Mouse (Mus musculus): ENCODE measurements at regions not wholly inside any gene's neighbourhood (a gene's known extent, or its start where the extent isn't known, plus 50 kb on each side); places are given as distances from the start of the nearest gene placed in this dataset.

DNA sequence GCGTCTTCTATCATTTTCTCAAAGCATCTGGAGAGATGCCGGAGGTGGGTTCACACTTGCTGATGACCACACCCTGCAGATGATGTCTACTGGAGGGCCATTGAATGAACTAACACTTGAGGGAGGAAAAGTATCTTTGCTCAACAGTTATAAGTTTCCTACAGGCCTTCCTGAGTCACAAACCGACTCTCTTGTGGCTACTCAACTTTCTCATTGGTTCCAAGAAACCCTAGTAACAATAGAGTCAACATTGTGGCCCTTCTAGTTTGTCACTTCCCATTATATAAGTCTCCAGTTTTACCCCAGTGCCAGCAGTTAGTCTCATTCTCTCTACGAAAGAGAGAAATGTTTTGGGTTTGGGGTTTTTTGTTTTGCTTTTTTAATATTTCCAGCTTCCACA lies 604.1 kb upstream of the Arid1b start:
- WGBS, result 88% methylated on average over 4 of the region's 4 CpGs
- no peak for ATAC-seq
- no peaks in the 10 kb centered on the region for H3K9me3 ChIP-seq (replicated peaks; ENCODE audit: control insufficient read depth, low read length, poor library complexity, severe bottlenecking)

DNA sequence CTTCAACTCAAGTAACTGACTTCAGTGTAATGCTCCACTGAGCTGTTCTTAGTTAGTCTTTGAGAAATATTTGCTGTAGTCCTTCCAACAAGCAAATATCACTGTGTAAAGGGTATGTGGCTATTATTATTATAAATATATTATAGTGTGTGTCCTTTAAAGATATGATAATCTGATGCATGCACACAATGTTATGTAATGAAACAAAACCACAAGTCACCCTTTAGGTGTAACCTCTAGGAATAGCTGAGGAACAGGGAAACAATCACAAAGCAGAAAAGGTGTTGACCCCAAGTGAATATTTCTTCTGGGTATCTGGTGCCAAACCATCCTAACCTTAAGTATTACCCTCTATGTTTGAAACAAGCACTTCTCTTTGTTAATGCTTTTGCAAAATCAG lies 603.6 kb upstream of the Arid1b start:
- Histone ChIP-seq H3K4me1 (ENCODE audit: control insufficient read depth, insufficient read depth, low read length) (no peaks in the 10 kb centered on the region), H3K36me3 (ENCODE audit: control insufficient read depth, insufficient read depth, low read length) (no peaks in the 10 kb centered on the region), H3K9me3 (replicated peaks; ENCODE audit: control insufficient read depth, low read length, poor library complexity, severe bottlenecking) (no peaks in the 10 kb centered on the region), H3K4me2 (ENCODE audit: low read length) (no peak overlapping the region), H3K27ac (ENCODE audit: low read length) (no peak overlapping the region), H3K4me3 (ENCODE audit: low read depth, low read length) (no peak overlapping the region), H3K9ac (ENCODE audit: low read depth, low read length) (no peak overlapping the region), H3K27me3 (ENCODE audit: control insufficient read depth, insufficient read depth, low read depth, low read length) (no peaks in the 10 kb centered on the region)
- ATAC-seq, result no peak

More for the DNA sequence above, 604.1 kb upstream of the Arid1b start:
- Histone ChIP-seq H3K9ac (ENCODE audit: low read depth, low read length) (no peak overlapping the region), H3K27me3 (ENCODE audit: control insufficient read depth, insufficient read depth, low read depth, low read length) (no peaks in the 10 kb centered on the region), H3K36me3 (ENCODE audit: control insufficient read depth, insufficient read depth, low read length) (no peaks in the 10 kb centered on the region), H3K27ac (ENCODE audit: low read length) (no peak overlapping the region), H3K4me3 (ENCODE audit: low read depth, low read length) (no peak overlapping the region), H3K4me1 (ENCODE audit: control insufficient read depth, insufficient read depth, low read length) (no peaks in the 10 kb centered on the region), H3K4me2 (ENCODE audit: low read length) (no peak overlapping the region)

DNA sequence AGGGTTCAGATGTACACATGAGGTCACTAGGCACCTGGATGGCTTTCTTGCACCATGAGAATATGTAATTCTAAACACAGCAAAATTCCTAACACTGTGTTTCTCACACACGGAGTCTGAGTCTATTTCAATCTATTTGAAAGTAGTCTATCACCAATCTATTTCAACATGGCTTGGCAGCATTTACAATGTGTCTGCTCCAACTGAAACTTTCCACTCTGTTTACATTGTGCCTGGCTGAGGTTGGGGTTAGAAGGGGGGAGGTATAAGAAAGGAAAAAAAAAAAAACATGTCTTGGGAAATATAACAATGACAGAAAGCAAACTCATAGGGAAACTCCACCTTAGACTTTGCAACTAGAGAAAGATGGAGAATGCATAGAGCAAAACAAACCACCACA lies 602.9 kb upstream of the Arid1b start:
- no peak overlapping the region for H3K9ac ChIP-seq (ENCODE audit: low read depth, low read length)
- no peaks in the 10 kb centered on the region for H3K9me3 ChIP-seq (replicated peaks; ENCODE audit: control insufficient read depth, low read length, poor library complexity, severe bottlenecking)
- WGBS, result 73% methylated on average over 1 of the region's 1 CpGs
- no peak for ATAC-seq
- H3K4me2 ChIP-seq (ENCODE audit: low read length), result no peak overlapping the region
- H3K4me3 ChIP-seq (ENCODE audit: low read depth, low read length), result no peak overlapping the region
- no peak overlapping the region for H3K27ac ChIP-seq (ENCODE audit: low read length)
- H3K36me3 ChIP-seq (ENCODE audit: control insufficient read depth, insufficient read depth, low read length), result no peaks in the 10 kb centered on the region
- H3K27me3 ChIP-seq (ENCODE audit: control insufficient read depth, insufficient read depth, low read depth, low read length), result no peaks in the 10 kb centered on the region
- no peaks in the 10 kb centered on the region for H3K4me1 ChIP-seq (ENCODE audit: control insufficient read depth, insufficient read depth, low read length)

DNA sequence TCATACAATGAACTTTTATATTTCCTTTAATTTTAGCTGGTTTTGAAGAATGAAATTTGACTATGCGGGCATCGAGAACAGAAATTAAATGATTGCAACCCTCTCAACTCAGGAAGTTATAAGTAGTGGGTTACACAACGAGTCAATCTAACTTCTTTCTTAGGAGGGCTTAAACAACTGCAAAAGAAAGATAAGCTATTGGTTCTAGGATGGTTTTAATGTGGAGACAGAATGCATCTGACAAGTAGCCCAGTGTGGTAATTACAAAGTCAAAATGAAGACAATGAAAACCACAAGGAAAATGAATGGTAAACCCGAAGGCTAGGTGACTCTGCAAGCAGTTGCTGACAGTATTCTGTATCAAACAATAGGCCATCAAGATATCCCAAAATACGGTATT lies 598.0 kb upstream of the Arid1b start:
- Histone ChIP-seq H3K27ac (ENCODE audit: low read length) (no peak overlapping the region), H3K9ac (ENCODE audit: low read depth, low read length) (no peak overlapping the region), H3K4me2 (ENCODE audit: low read length) (no peak overlapping the region), H3K4me3 (ENCODE audit: low read depth, low read length) (no peak overlapping the region), H3K36me3 (ENCODE audit: control insufficient read depth, insufficient read depth, low read length) (no peaks in the 10 kb centered on the region), H3K27me3 (ENCODE audit: control insufficient read depth, insufficient read depth, low read depth, low read length) (no peaks in the 10 kb centered on the region), H3K4me1 (ENCODE audit: control insufficient read depth, insufficient read depth, low read length) (no peaks in the 10 kb centered on the region), H3K9me3 (replicated peaks; ENCODE audit: control insufficient read depth, low read length, poor library complexity, severe bottlenecking) (no peaks in the 10 kb centered on the region)
- ATAC-seq, result no peak
- 87% methylated on average over 5 of the region's 5 CpGs for WGBS

DNA sequence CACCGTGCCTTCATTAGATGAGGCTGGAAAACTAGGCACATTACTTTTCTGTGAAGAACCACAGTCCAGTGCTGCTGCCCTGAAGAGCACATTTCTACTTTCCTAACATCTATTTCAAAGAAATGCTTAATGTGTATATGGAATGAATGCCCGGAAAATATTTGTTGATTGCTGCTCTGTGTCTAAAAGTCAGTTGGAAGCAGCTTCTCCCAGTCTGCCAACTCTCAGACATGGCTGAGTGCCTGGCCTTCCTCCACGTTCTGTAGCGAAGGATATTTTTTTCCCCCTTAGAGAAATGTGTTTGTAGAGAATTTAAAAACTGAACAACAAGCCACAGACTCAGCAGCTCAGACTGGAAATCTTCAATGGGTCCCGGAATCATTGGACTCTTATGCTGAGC lies 576.4 kb upstream of the Arid1b start:
- H3K27me3 ChIP-seq (ENCODE audit: control insufficient read depth, insufficient read depth, low read depth, low read length), result no peaks in the 10 kb centered on the region
- no peaks in the 10 kb centered on the region for H3K9me3 ChIP-seq (replicated peaks; ENCODE audit: control insufficient read depth, low read length, poor library complexity, severe bottlenecking)
- H3K4me3 ChIP-seq (ENCODE audit: low read depth, low read length), result no peak overlapping the region
- WGBS, result 81% methylated on average over 5 of the region's 5 CpGs
- H3K4me2 ChIP-seq (ENCODE audit: low read length), result no peak overlapping the region
- H3K27ac ChIP-seq (ENCODE audit: low read length), result no peak overlapping the region
- H3K9ac ChIP-seq (ENCODE audit: low read depth, low read length), result no peak overlapping the region
- no peaks in the 10 kb centered on the region for H3K4me1 ChIP-seq (ENCODE audit: control insufficient read depth, insufficient read depth, low read length)
- ATAC-seq, result no peak
- H3K36me3 ChIP-seq (ENCODE audit: control insufficient read depth, insufficient read depth, low read length), result no peaks in the 10 kb centered on the region

DNA sequence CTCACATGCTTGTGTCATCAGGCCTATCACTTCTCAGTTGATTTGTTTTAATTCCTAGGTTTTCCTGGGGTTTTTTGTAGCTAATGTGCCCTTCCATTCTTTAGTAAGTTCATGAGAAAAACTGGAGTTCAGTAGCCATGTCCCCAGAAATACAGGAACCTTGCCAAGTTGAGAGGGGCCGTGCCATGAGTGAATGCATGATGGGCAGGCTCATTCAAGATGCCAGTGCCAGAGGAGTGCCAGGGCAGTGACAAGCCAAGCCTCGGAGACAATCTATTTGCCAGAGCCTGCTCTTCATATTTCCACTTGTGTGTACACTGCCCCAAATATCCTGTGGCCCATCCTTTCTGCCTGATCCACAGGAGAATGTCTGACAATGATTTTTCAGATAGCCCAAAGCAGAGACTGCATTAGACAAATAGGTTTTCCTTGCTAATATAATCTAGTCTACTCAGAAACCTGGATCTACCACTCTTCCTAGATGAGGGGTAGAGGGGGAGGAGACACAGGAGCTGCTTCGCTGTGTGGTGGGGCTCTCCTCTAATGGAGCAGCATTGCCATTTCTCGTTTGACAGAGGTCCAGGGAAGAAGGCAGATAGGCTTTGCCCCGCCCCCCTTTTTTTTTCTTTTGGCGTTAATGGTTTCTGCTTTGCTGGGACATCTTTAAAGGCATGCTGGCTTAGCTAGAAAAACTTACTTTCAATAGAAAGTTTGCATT lies 569.5 kb upstream of the Arid1b start:
- no peak for ATAC-seq

DNA sequence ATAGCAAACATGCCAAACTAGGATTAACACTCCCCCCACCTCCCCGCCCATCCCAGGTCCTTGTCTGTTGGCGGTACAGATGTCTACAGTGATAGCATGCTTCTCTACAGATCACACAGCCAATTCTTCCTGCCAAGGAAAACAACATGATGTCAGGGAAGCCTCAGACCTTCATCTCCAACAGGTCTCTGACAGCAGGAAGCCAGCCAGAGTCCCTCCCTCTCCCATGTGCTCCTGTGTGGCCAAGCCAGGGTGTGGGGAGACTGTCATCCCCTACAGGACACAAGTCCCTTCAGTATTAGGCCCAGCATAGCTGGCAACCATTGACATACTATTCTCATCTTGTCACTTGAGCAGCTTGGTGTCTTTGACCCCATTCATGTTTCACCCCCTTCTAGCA lies 568.8 kb upstream of the Arid1b start:
- no peaks in the 10 kb centered on the region for H3K36me3 ChIP-seq (ENCODE audit: control insufficient read depth, insufficient read depth, low read length)
- no peaks in the 10 kb centered on the region for H3K27me3 ChIP-seq (ENCODE audit: control insufficient read depth, insufficient read depth, low read depth, low read length)
- no peak overlapping the region for H3K4me3 ChIP-seq (ENCODE audit: low read depth, low read length)
- no peaks in the 10 kb centered on the region; the same call in 1 of the 2 replicates for H3K9me3 ChIP-seq (replicated peaks; ENCODE audit: control insufficient read depth, low read length, poor library complexity, severe bottlenecking)
- no peak overlapping the region for H3K4me2 ChIP-seq (ENCODE audit: low read length)
- H3K9ac ChIP-seq (ENCODE audit: low read depth, low read length), result no peak overlapping the region
- H3K27ac ChIP-seq (ENCODE audit: low read length), result no peak overlapping the region
- ATAC-seq, result no peak
- H3K4me1 ChIP-seq (ENCODE audit: control insufficient read depth, insufficient read depth, low read length), result no peaks in the 10 kb centered on the region
- 85% methylated on average over 2 of the region's 2 CpGs for WGBS

More for the DNA sequence above, 569.5 kb upstream of the Arid1b start:
- H3K9me3 ChIP-seq (replicated peaks; ENCODE audit: control insufficient read depth, low read length, poor library complexity, severe bottlenecking), result no peaks in the 10 kb centered on the region; the same call in 1 of the 2 replicates
- H3K9ac ChIP-seq (ENCODE audit: low read depth, low read length), result no peak overlapping the region
- no peak overlapping the region for H3K27ac ChIP-seq (ENCODE audit: low read length)
- 56% methylated on average over 6 of the region's 6 CpGs for WGBS
- no peak overlapping the region for H3K4me3 ChIP-seq (ENCODE audit: low read depth, low read length)
- no peaks in the 10 kb centered on the region for H3K36me3 ChIP-seq (ENCODE audit: control insufficient read depth, insufficient read depth, low read length)
- no peaks in the 10 kb centered on the region for H3K4me1 ChIP-seq (ENCODE audit: control insufficient read depth, insufficient read depth, low read length)
- H3K4me2 ChIP-seq (ENCODE audit: low read length), result no peak overlapping the region
- no peaks in the 10 kb centered on the region for H3K27me3 ChIP-seq (ENCODE audit: control insufficient read depth, insufficient read depth, low read depth, low read length)

DNA sequence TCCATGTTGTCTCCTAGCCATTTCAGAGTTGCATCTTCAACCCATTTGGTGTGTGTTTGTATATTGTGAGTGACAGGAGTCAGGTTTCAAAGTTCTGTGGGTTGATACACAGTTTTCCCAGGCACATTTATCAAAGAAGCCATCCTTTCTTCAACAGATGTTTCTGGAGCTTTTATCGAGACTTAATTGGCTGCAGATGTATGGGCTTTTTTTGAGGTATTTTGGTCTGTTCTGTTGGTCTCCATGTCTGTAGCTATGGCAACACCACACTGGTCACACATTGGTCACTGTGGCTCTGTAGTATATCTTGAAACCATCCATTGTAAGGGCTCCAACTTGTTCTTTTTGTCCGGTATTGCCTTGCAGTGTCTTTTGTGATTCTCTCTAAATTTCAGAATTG lies 565.1 kb upstream of the Arid1b start:
- Histone ChIP-seq H3K4me3 (ENCODE audit: low read depth, low read length) (no peak overlapping the region), H3K27ac (ENCODE audit: low read length) (no peak overlapping the region), H3K36me3 (ENCODE audit: control insufficient read depth, insufficient read depth, low read length) (no peaks in the 10 kb centered on the region), H3K27me3 (ENCODE audit: control insufficient read depth, insufficient read depth, low read depth, low read length) (no peaks in the 10 kb centered on the region), H3K4me2 (ENCODE audit: low read length) (no peak overlapping the region), H3K9me3 (replicated peaks; ENCODE audit: control insufficient read depth, low read length, poor library complexity, severe bottlenecking) (no peaks in the 10 kb centered on the region; the same call in 1 of the 2 replicates), H3K4me1 (ENCODE audit: control insufficient read depth, insufficient read depth, low read length) (no peaks in the 10 kb centered on the region), H3K9ac (ENCODE audit: low read depth, low read length) (no peak overlapping the region)
- WGBS, result 79% methylated on average over 2 of the region's 2 CpGs
- ATAC-seq, result no peak

DNA sequence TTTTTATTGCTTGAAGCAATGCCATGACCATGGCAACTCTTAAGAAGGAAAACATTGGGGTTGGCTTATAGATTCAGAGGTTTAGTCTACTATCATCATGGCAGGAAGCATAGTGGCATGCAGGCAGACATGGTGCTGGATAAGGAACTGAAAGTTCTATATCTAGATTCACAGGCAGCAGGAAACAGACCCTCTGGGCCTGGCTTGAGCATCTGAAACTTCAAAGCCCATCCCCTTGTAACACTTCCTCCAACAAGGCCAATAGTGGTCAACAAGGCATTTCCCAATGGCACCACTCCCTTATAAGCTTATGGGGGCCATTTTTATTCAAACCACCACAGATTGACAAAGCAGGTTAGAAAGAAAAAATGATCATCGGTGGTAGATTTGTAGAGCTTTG lies 548.5 kb upstream of the Arid1b start:
- Histone ChIP-seq H3K9ac (ENCODE audit: low read depth, low read length) (no peak overlapping the region), H3K4me2 (ENCODE audit: low read length) (no peak overlapping the region)

More for the DNA sequence above, 548.5 kb upstream of the Arid1b start:
- Histone ChIP-seq H3K36me3 (ENCODE audit: control insufficient read depth, insufficient read depth, low read length) (no peaks in the 10 kb centered on the region), H3K4me1 (ENCODE audit: control insufficient read depth, insufficient read depth, low read length) (no peaks in the 10 kb centered on the region), H3K27ac (ENCODE audit: low read length) (no peak overlapping the region), H3K4me3 (ENCODE audit: low read depth, low read length) (no peak overlapping the region), H3K9me3 (replicated peaks; ENCODE audit: control insufficient read depth, low read length, poor library complexity, severe bottlenecking) (no peaks in the 10 kb centered on the region), H3K27me3 (ENCODE audit: control insufficient read depth, insufficient read depth, low read depth, low read length) (no peaks in the 10 kb centered on the region)
- WGBS, result 94% methylated on average over 1 of the region's 1 CpGs
- ATAC-seq, result no peak
